Mouse (Mus musculus) layer of hippocampus, postnatal 36 days (tissue): Measurements from ENCODE around the gene Adgrg2. TPM values are rescaled to one million over a fixed set of nuclear protein-coding genes. Genes with fewer than 3 reads are reported as not detected.

Experiments used
- DNase-seq, 2 experiments: peaks; one replicate each; pipeline ENCODE4 v3.0.0; 2022
- total RNA-seq, 2 experiments: library from RNA; stranded (reverse); gene quantifications; 2 replicates each; pipeline ENCODE4 v1.2.3; 2021

The Adgrg2 gene
- total RNA-seq, 2 experiments from 2014 or later = 0.67 to 1.0 TPM

- peak; percentile 79 to 83 for DNase-seq
Measured at GRCm38 (mm10) chrX:160502048-160503041, 111.9 kb downstream of the Adgrg2 start, which contains the start of gene Phka2. TSS of gene Phka2 (plus strand) at chrX:160502166.

GRCm38 (mm10) chrX:160509046-160509445 lies 118.6 kb downstream of the Adgrg2 start:
- DNase-seq = no peak

GRCm38 (mm10) chrX:160510197-160510596 lies 119.7 kb downstream of the Adgrg2 start:
- no peak for DNase-seq

- DNase-seq = no peak
Measured at GRCm38 (mm10) chrX:160516027-160516426, 125.5 kb downstream of the Adgrg2 start.

GRCm38 (mm10) chrX:160542772-160543171 lies 152.3 kb downstream of the Adgrg2 start:
- DNase-seq = no peak

Other genes starting within 250 kb of the Adgrg2 start
- gene Phka2, start 111.5 kb downstream of the Adgrg2 start, total RNA-seq = 10 to 100 TPM; 26.2 to 33.0 TPM